In genomic region chrX:58620403-58620802, GRCm38 (mm10) we compare ENCODE assay signal across 8 mouse cellular contexts.
DNase-seq lines count a peak whose midpoint lies in the region; ATAC-seq and TF ChIP-seq lines count a peak whose summit lies in the region.

No protein-coding gene starts in this region.

- H3K36me3 ChIP-seq in hindbrain, embryonic 12.5 days, result no peaks in the 10 kb centered on the region
- H3K36me3 ChIP-seq in splenic B cell, adult 2 months (ENCODE audit: control insufficient read depth, insufficient read depth, low read length, poor library complexity, severe bottlenecking), result no peaks in the 10 kb centered on the region

- H3K9me3 ChIP-seq in hindbrain, embryonic 12.5 days (replicated peaks), result no peaks in the 10 kb centered on the region

- no peak overlapping the region for H3K9ac ChIP-seq in hindbrain, embryonic 12.5 days

- no peak for DNase-seq in gastrocnemius, adult 2 months
- DNase-seq in gastrocnemius, adult 8-10 months (ENCODE audit: low spot score in 2 of 2), result no peak
- peak; percentile 27 for DNase-seq in 3T3-L1 (ENCODE audit: low read depth, low spot score)
- DNase-seq in c-Kit-positive CD71-negative TER-119-negative erythroid progenitor cells, embryonic 14.5 days (ENCODE audit: low read depth), result peak; percentile 0
- peak; percentile 7 to 23 for DNase-seq in left cerebral cortex, postnatal 36 days (ENCODE audit: low spot score in 2 of 2)
- DNase-seq in splenic B cell, adult 2 months (ENCODE audit: low read depth, low spot score), result peak; percentile 3
- DNase-seq in gastrocnemius, postnatal 36 days, result no peak

- no peaks in the 10 kb centered on the region for H3K27me3 ChIP-seq in hindbrain, embryonic 12.5 days
- H3K27me3 ChIP-seq in splenic B cell, adult 2 months (ENCODE audit: control insufficient read depth, insufficient read depth, low read length, poor library complexity, severe bottlenecking), result no peaks in the 10 kb centered on the region

- intact Hi-C loops in gastrocnemius, adult 2 months (cut with DNase I), result no loop called here
- intact Hi-C loops in left cerebral cortex, postnatal 36 days (cut with DNase I), result loop anchor here (2.0 to 10.0 kb wide), 3 partner anchors 194 to 552 kb away; no protein-coding TSS in a partner anchor
- intact Hi-C loops in gastrocnemius, postnatal 36 days (cut with DNase I), result loop anchor here (10.0 kb wide), 1 partner anchor 554 kb away; no protein-coding TSS in a partner anchor

- ATAC-seq in hindbrain, embryonic 12.5 days (ENCODE audit: low FRiP score), result 0 out of 2 replicates have a peak, but pooled peaks have one; percentile 40

- WGBS in hindbrain, embryonic 12.5 days, result 71% methylated on average over 2 of the region's 2 CpGs

- TF ChIP-seq CTCF in gastrocnemius, adult 2 months (IDR thresholded peaks at IDR 0.05), result peak; percentile 60

- no peak overlapping the region for H3K4me2 ChIP-seq in hindbrain, embryonic 12.5 days (replicated peaks)

- H3K4me1 ChIP-seq in hindbrain, embryonic 12.5 days, result no peaks in the 10 kb centered on the region

- no peak overlapping the region for H3K4me3 ChIP-seq in gastrocnemius, adult 2 months
- H3K4me3 ChIP-seq in hindbrain, embryonic 12.5 days, result no peak overlapping the region

- H3K27ac ChIP-seq in gastrocnemius, adult 2 months, result no peak overlapping the region
- no peak overlapping the region for H3K27ac ChIP-seq in hindbrain, embryonic 12.5 days

Comparison
In these comparisons a context has a peak if more than half of its experiments do, and no peak if none do; other contexts are left out.
1. DNase-seq: peak in 3T3-L1 (single experiment), c-Kit-positive CD71-negative TER-119-negative erythroid progenitor cells, embryonic 14.5 days (single experiment), left cerebral cortex, postnatal 36 days (2 of 2) and splenic B cell, adult 2 months (single experiment); none in gastrocnemius, adult 2 months (single experiment), gastrocnemius, adult 8-10 months (0 of 2) and gastrocnemius, postnatal 36 days (0 of 2).